Mouse (Mus musculus): Measurements from ENCODE around the gene Gabpa. TPM values are rescaled to one million over a fixed set of nuclear protein-coding genes. Genes with fewer than 3 reads are reported as not detected.

The Gabpa gene
- 36.9 and 38.1 TPM in 2 replicates for polyA plus RNA-seq (2016; fragmentation: Nextera tagmentation; extraction: Ambion mirVana)

DNA sequence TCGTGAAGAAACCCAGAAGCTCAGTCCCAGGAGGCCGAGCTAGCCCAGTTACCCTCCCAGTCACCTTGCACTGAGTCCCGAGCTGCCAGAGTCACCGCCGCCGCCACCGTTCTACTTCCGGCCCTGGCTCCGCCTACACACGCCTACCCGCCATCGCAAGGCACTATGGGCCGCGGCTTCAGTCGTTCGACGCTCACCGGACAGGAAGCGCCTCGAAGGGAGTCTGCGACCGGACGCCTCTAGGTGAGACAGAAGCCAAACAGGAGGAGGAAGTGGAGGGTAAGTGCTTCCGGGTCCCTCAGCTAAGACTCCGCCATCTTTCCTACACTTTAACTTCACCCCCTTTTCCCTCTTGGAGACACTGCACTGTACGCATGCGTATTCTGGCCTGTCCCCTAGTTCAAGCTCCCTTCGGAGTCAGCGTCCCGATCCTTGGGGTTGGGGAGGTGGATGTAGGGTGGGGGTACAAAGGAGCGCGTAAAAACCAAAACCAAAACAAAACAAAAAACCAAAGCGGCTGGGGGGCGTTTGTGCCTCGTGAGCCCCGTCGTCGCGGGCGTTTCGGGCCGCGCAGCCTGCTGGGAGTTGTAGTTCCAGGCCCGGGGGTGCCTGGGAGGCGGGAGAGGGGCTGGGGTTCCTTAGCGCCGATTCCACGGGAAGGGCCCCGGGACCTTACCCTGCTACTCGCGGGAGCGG is at the start of gene Gabpa:
TSS of gene Gabpa (plus strand) at position 181 of the 696 bp plus-strand sequence.
- H3K9ac ChIP-seq = peak within 1 kb of the TSS; percentile 98
- peak within 1 kb of the TSS; percentile 99 for H3K27ac ChIP-seq
- H3K9me3 ChIP-seq (replicated peaks) = no peaks in the 10 kb centered on the region
- peaks cover 19% of the 10 kb centered on the region for H3K4me1 ChIP-seq
- under 1% methylated on average over 43 of the region's 52 CpGs for WGBS
- peaks cover 26% of the 10 kb centered on the region for H3K36me3 ChIP-seq
- H3K27me3 ChIP-seq = no peaks in the 10 kb centered on the region
- ATAC-seq (ENCODE audit: low FRiP score) = peak; percentile 96
- H3K4me2 ChIP-seq (replicated peaks) = peak within 1 kb of the TSS; percentile 81
- H3K4me3 ChIP-seq = peak within 1 kb of the TSS; percentile 97

DNA sequence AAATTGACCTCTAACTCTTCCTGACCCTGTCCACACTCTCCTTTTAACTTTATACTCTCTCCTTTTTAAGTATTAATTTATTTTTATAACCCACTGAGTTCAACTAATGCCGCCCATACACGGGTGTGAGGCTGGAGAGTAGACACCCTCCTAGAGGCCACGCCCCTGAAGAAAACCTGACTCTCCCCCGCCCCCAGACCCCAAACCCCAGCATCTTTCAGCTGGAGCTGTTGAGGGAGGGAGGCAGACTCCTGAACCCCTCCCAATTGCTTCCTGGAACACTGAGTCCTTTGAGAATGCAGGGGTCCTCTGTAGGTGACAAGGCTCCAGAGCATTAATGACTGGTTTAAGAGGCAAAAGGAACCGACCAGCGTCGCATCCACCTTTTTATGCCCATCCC is 49.8 kb upstream of the Gabpa start:
- Histone ChIP-seq H3K9me3 (replicated peaks) (no peaks in the 10 kb centered on the region), H3K27me3 (no peaks in the 10 kb centered on the region), H3K36me3 (no peaks in the 10 kb centered on the region), H3K27ac (no peak overlapping the region), H3K4me3 (no peak overlapping the region), H3K4me1 (no peaks in the 10 kb centered on the region), H3K9ac (no peak overlapping the region), H3K4me2 (replicated peaks) (no peak overlapping the region)
- no peak for ATAC-seq (ENCODE audit: low FRiP score)
- WGBS = 29% methylated on average over 7 of the region's 7 CpGs

DNA sequence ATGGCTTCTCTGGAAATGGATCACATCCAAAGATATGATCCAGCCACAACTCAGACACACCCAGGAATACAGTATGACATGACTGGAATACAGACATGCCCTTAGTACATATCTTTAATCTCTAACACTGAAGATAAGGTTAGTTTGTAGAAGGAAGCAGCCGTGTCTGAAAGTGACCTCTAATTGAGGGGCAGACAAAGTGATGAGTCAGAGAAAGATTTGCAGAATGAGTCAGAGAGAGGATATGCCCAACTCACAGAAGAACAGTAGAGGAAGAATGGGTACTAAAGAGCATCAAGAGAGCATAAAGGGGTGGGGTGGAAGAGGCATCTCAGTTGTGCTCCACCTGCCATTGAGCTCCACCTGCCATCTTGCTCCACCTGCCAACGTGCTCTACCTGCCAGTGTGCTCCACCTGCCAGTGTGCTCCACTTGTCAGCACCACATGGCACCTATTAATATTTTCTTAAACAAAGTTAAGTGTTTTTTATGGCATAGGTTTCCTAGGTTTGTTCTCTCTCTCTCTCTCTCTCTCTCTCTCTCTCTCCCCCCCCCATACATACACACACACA is 44.0 kb upstream of the Gabpa start:
- no peaks in the 10 kb centered on the region for H3K27me3 ChIP-seq
- WGBS = 87% methylated on average over 2 of the region's 2 CpGs
- no peak overlapping the region for H3K4me3 ChIP-seq
- no peak for ATAC-seq (ENCODE audit: low FRiP score)
- no peak overlapping the region for H3K9ac ChIP-seq
- H3K36me3 ChIP-seq = 0 out of 2 replicates have a peak, but pooled peaks cover 4% of the 10 kb centered on the region
- no peak overlapping the region for H3K4me2 ChIP-seq (replicated peaks)
- no peaks in the 10 kb centered on the region for H3K4me1 ChIP-seq
- H3K27ac ChIP-seq = no peak overlapping the region
- H3K9me3 ChIP-seq (replicated peaks) = 0 out of 2 replicates have a peak, but pooled peaks cover 3% of the 10 kb centered on the region

DNA sequence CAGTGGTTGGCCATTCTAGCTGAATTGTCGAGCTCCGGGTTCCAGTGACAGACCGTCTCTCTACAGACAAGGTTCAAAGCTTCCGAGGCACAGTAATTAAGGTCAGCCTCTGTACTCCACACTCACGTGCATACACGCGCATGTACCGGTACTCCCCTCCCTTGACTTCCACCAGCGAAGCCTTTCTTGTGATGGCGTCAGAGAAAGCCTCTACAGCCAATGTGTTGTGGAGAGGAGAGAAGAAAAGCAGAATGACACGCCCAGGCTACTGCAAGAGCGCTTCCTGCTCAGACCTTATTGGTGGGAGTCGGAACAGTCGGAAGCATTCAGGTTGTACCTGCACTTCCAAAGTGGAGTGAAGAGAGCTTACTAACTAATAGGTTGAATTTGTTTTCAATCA is 41.3 kb upstream of the Gabpa start:
- no peaks in the 10 kb centered on the region for H3K4me1 ChIP-seq
- H3K9ac ChIP-seq = no peak overlapping the region
- no peaks in the 10 kb centered on the region for H3K27me3 ChIP-seq
- ATAC-seq (ENCODE audit: low FRiP score) = no peak
- H3K9me3 ChIP-seq (replicated peaks) = 0 out of 2 replicates have a peak, but pooled peaks cover 3% of the 10 kb centered on the region
- 83% methylated on average over 14 of the region's 14 CpGs for WGBS
- H3K4me2 ChIP-seq (replicated peaks) = no peak overlapping the region
- H3K36me3 ChIP-seq = 0 out of 2 replicates have a peak, but pooled peaks cover 4% of the 10 kb centered on the region
- no peak overlapping the region for H3K27ac ChIP-seq
- H3K4me3 ChIP-seq = no peak overlapping the region

DNA sequence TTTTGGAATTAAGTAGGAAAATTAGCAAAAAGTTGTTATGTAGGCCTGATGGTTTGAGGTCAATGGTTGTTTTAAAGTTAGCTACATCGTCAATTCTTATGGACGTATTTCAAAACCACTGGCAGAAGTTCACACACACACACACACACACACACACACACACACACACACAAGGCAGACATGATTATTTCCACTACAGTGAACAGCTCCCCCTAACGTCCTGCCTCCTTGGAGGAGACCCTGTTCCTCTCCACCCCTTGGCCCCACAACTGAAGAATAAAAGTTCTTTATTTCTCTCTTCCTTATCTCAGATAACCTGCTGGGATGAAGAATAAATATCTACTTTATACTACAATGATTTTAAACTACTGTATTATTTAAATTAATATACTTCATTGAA is 39.4 kb upstream of the Gabpa start:
- Histone ChIP-seq H3K4me3 (no peak overlapping the region), H3K9ac (no peak overlapping the region), H3K27ac (no peak overlapping the region), H3K4me2 (replicated peaks) (no peak overlapping the region), H3K4me1 (no peaks in the 10 kb centered on the region), H3K36me3 (0 out of 2 replicates have a peak, but pooled peaks cover 4% of the 10 kb centered on the region), H3K9me3 (replicated peaks) (0 out of 2 replicates have a peak, but pooled peaks cover 3% of the 10 kb centered on the region), H3K27me3 (no peaks in the 10 kb centered on the region)
- ATAC-seq (ENCODE audit: low FRiP score) = no peak
- WGBS = 70% methylated on average over 3 of the region's 3 CpGs

DNA sequence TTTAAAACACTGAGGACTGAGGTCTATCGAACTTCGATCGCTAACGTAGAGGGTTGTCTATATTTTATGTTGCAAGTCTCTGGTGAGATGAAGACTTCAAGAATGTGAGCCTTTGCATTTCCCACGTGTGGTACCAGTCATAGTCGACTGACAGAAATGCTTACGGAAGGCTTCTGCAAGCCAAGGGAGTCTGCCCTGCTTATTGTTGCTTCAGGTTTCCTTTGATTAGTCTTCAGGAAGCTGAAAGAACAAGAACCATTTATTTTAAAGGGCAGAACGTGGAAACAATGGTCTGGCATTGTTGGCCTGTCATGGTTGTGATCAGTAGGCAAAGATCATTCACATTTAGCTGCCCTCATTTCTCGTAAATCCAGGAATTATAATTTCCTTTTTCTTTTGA is 38.0 kb upstream of the Gabpa start:
- no peak for ATAC-seq (ENCODE audit: low FRiP score)
- H3K9ac ChIP-seq = no peak overlapping the region
- H3K27me3 ChIP-seq = no peaks in the 10 kb centered on the region
- H3K9me3 ChIP-seq (replicated peaks) = no peaks in the 10 kb centered on the region
- H3K4me2 ChIP-seq (replicated peaks) = no peak overlapping the region
- 65% methylated on average over 9 of the region's 9 CpGs for WGBS
- no peak overlapping the region for H3K4me3 ChIP-seq
- H3K36me3 ChIP-seq = 0 out of 2 replicates have a peak, but pooled peaks cover 1% of the 10 kb centered on the region
- no peak overlapping the region for H3K27ac ChIP-seq
- H3K4me1 ChIP-seq = no peaks in the 10 kb centered on the region

- no peak overlapping the region for H3K4me2 ChIP-seq (replicated peaks)
- no peak for ATAC-seq (ENCODE audit: low FRiP score)
- H3K36me3 ChIP-seq = peaks cover 3% of the 10 kb centered on the region; the same call in 1 of the 2 replicates
- no peaks in the 10 kb centered on the region for H3K27me3 ChIP-seq
- H3K9me3 ChIP-seq (replicated peaks) = no peaks in the 10 kb centered on the region
- H3K9ac ChIP-seq = no peak overlapping the region
- H3K4me3 ChIP-seq = no peak overlapping the region
- 100% methylated on average over 1 of the region's 2 CpGs for WGBS
- no peaks in the 10 kb centered on the region for H3K4me1 ChIP-seq
- no peak overlapping the region for H3K27ac ChIP-seq
Observed at GRCm38 (mm10) chr16:84800038-84800437, 34.7 kb upstream of the Gabpa start.

DNA sequence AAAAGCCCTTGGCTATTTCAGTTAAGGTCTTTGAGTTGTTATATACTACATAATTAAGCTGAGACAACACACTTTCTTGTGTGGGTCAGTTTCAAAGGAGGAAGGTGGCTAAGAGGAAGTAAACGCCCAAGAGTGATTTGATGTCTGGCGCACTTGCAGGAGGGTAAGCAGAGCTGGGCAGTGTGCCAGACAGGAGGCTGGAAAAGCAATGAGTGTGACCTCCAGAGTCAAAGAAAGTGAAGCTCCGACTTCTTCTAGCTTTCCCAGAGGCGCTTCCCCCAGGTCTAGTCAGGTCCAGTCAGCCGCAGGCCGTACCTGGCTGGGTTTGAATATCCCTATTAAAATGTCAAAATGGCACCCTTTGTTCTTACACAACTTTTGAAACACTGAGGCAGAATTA is 32.5 kb upstream of the Gabpa start:
- H3K9me3 ChIP-seq (replicated peaks) = no peaks in the 10 kb centered on the region
- ATAC-seq (ENCODE audit: low FRiP score) = no peak
- H3K4me1 ChIP-seq = no peaks in the 10 kb centered on the region
- H3K4me2 ChIP-seq (replicated peaks) = no peak overlapping the region
- no peak overlapping the region for H3K9ac ChIP-seq
- no peak overlapping the region for H3K4me3 ChIP-seq
- H3K36me3 ChIP-seq = peaks cover 11% of the 10 kb centered on the region
- H3K27ac ChIP-seq = no peak overlapping the region
- WGBS = 76% methylated on average over 6 of the region's 6 CpGs
- H3K27me3 ChIP-seq = no peaks in the 10 kb centered on the region

DNA sequence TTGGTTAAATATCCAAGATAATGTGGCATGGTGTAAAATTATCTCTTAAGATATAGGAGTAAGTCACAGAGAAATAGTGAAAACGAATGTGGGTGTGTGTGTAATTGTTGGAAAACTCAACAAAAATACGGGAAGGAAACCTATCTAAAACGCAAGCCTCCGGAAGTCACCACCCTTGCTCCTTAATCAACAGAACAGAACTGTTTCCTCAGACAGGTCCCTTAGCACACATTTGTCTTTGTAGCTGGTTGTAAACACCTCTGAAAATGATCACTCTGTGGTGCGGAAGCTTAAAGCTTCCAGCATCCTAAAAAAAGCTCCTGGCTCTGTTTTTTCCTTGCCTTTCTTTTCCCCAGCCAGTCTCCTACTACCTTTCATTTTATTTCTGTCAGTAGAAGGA is 29.9 kb upstream of the Gabpa start:
- Histone ChIP-seq H3K27ac (no peak overlapping the region), H3K4me3 (no peak overlapping the region), H3K27me3 (no peaks in the 10 kb centered on the region), H3K36me3 (peaks cover 28% of the 10 kb centered on the region), H3K9ac (no peak overlapping the region), H3K4me2 (replicated peaks) (no peak overlapping the region), H3K4me1 (no peaks in the 10 kb centered on the region), H3K9me3 (replicated peaks) (no peaks in the 10 kb centered on the region)
- ATAC-seq (ENCODE audit: low FRiP score) = no peak
- WGBS = 92% methylated on average over 5 of the region's 5 CpGs

- Histone ChIP-seq H3K27ac (no peak overlapping the region), H3K4me3 (no peak overlapping the region), H3K27me3 (no peaks in the 10 kb centered on the region), H3K9ac (no peak overlapping the region), H3K4me1 (no peaks in the 10 kb centered on the region), H3K36me3 (peaks cover 33% of the 10 kb centered on the region), H3K4me2 (replicated peaks) (no peak overlapping the region), H3K9me3 (replicated peaks) (no peaks in the 10 kb centered on the region)
- WGBS = 96% methylated on average over 3 of the region's 3 CpGs
- ATAC-seq (ENCODE audit: low FRiP score) = no peak
Observed at GRCm38 (mm10) chr16:84806175-84806574, 28.6 kb upstream of the Gabpa start.

DNA sequence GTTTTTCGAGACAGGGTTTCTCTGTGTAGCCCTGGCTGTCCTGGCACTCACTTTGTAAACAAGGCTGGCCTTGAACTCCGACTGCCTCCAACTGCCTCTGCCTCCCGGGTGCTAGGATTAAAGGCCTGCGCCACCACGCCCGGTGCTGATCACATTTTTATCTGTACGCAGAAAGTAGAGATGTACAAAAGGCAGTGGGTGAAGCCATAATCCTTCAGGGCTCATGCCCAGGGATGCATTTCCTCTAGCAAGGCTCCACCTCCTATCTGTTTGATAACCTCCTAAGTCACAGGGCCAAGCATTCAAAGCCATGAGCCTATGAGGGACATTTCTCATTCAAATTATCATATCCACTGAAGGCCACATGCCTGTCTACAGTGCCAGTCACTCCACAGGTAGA is 26.9 kb upstream of the Gabpa start:
- H3K36me3 ChIP-seq = peaks cover 36% of the 10 kb centered on the region
- ATAC-seq (ENCODE audit: low FRiP score) = no peak

DNA sequence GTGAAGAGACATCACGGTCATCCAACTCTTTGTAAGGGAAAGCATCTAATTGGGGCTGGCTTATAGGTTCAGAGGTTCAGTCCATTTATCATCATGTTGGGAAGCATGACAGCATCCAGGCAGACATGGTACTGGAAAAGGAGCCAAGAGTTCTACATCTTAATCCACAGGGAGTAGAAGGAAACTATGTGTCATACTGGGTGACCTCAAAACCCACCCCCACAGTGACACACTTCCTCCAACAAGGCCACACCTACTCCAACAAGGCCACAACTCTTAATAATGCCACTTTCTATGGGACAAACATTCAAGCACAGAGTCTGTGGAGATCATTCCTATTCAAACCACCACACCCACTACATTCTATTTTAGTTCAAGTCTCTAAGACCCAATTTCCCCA is 24.5 kb upstream of the Gabpa start:
- H3K4me2 ChIP-seq (replicated peaks) = no peak overlapping the region
- H3K9ac ChIP-seq = no peak overlapping the region
- no peak overlapping the region for H3K4me3 ChIP-seq
- no peak for ATAC-seq (ENCODE audit: low FRiP score)
- H3K4me1 ChIP-seq = no peaks in the 10 kb centered on the region
- H3K27ac ChIP-seq = no peak overlapping the region
- no peaks in the 10 kb centered on the region for H3K9me3 ChIP-seq (replicated peaks)
- 98% methylated on average over 1 of the region's 1 CpGs for WGBS
- H3K36me3 ChIP-seq = peaks cover 40% of the 10 kb centered on the region
- no peaks in the 10 kb centered on the region for H3K27me3 ChIP-seq

More for the DNA sequence above, 26.9 kb upstream of the Gabpa start:
- H3K4me2 ChIP-seq (replicated peaks) = no peak overlapping the region
- H3K27ac ChIP-seq = no peak overlapping the region
- WGBS = 98% methylated on average over 7 of the region's 7 CpGs
- H3K4me3 ChIP-seq = no peak overlapping the region
- H3K9me3 ChIP-seq (replicated peaks) = no peaks in the 10 kb centered on the region
- no peaks in the 10 kb centered on the region for H3K27me3 ChIP-seq
- no peak overlapping the region for H3K9ac ChIP-seq
- no peaks in the 10 kb centered on the region for H3K4me1 ChIP-seq

DNA sequence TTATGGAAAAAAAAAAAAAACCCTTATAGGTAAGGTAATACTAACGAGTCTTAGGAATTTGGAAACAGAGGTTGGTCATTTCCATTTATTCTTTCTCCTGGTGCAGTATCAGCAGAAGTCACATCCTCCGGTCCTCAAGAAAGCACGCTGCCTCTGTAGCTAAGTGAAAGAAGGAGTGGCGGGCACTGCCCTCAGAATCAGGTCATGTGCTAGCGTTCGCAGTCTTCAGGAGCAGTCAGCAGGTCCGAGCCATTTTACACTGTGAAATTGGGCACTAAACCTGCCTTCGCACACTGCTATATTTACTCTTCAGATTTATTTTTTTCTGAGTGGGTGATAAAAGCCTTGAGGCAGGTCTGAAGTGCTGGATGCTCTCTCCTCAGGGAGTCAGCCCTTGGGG is 20.9 kb upstream of the Gabpa start:
- no peak for ATAC-seq (ENCODE audit: low FRiP score)
- Histone ChIP-seq H3K27me3 (no peaks in the 10 kb centered on the region), H3K9me3 (replicated peaks) (no peaks in the 10 kb centered on the region), H3K27ac (no peak overlapping the region), H3K4me3 (no peak overlapping the region), H3K4me2 (replicated peaks) (no peak overlapping the region), H3K36me3 (peaks cover 21% of the 10 kb centered on the region), H3K9ac (no peak overlapping the region), H3K4me1 (no peaks in the 10 kb centered on the region)
- 90% methylated on average over 8 of the region's 8 CpGs for WGBS

Measured in hindbrain, embryonic 12.5 days (tissue).